Mouse (Mus musculus): ENCODE data around the gene Psmb3.

DNA sequence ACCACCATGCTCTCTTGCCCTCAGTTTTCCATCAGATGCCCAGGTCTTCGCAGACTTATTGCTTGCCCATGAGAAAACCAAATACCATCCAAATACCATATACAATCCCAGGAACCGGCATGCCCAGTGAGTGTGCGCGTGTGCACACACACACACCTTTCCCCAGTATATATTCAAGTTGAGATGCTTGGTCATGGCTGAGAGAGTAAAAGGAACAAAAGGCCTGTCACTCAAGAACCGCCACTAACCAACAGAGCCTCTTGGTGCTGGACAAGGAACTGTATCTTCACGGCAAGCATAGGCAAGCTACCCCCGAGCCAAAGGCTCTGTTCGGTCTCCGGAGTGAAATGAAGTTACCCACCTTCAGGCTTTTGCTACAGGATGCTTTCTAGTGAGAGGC is 39.4 kb downstream of the Psmb3 start:
- TF ChIP-seq CTCF (IDR thresholded peaks at IDR 0.05; ENCODE audit: low read depth) (no peak), EP300 (IDR thresholded peaks at IDR 0.05; ENCODE audit: low read depth) (no peak)

Data from heart, postnatal 0 days (tissue).